42 mouse cellular contexts compared by ENCODE assay signal in the genomic region with DNA sequence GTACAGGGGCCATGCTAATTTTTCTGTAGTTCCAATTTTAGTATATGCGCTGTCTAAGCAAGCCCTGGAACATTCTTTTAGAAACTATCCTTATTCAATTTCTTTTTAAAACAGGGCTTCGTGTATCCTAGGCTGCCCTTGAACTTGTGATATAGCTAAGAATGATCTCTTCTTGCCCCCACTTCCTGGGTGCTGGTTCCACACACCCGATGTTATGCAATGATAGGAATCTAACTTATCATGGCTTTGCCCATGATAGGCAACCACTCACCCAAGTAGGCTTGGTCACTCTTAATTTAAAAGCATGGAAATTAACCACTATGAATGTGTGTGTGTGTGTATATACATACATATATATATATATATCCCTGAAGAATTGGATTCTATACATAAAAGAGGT. TPM values are rescaled to one million over a fixed set of nuclear protein-coding genes. Genes with fewer than 3 reads are reported as not detected.
"Had no signal": no experiment of that assay in that cellular context is flagged by ENCODE, and none has a peak within 500 bp of the region (broad histone marks: within the 10 kb centered on the region; RNA-seq: fewer than 3 reads in every experiment).

No protein-coding gene starts in this region.

- H3K9ac ChIP-seq: heart, embryonic 12.5 days; heart, embryonic 13.5 days; heart, embryonic 15.5 days; hindbrain, embryonic 12.5 days; hindbrain, embryonic 13.5 days; hindbrain, embryonic 14.5 days; hindbrain, embryonic 15.5 days; intestine, embryonic 15.5 days; kidney, embryonic 15.5 days had no signal

- H3K36me3 ChIP-seq: heart, embryonic 10.5 days; heart, embryonic 12.5 days; heart, embryonic 13.5 days; heart, embryonic 15.5 days; hindbrain, embryonic 10.5 days; hindbrain, embryonic 12.5 days; hindbrain, embryonic 13.5 days; hindbrain, embryonic 15.5 days; intestine, embryonic 15.5 days; kidney, embryonic 15.5 days had no signal

- H3K27ac ChIP-seq: heart, embryonic 10.5 days; heart, embryonic 13.5 days; heart, embryonic 15.5 days; hindbrain, embryonic 10.5 days; hindbrain, embryonic 12.5 days; hindbrain, embryonic 13.5 days; hindbrain, embryonic 14.5 days; hindbrain, embryonic 15.5 days; hindbrain, postnatal 0 days; intestine, embryonic 15.5 days; kidney, embryonic 15.5 days; kidney, postnatal 0 days had no signal

- H3K27me3 ChIP-seq: heart, embryonic 12.5 days; heart, embryonic 13.5 days; heart, embryonic 15.5 days; hindbrain, embryonic 12.5 days; hindbrain, embryonic 13.5 days; hindbrain, embryonic 15.5 days; intestine, embryonic 15.5 days; kidney, embryonic 15.5 days had no signal

- H3K4me3 ChIP-seq: heart, embryonic 10.5 days; heart, embryonic 12.5 days; heart, embryonic 13.5 days; heart, embryonic 15.5 days; hindbrain, embryonic 10.5 days; hindbrain, embryonic 12.5 days; hindbrain, embryonic 13.5 days; hindbrain, embryonic 15.5 days; intestine, embryonic 15.5 days; kidney, embryonic 15.5 days; layer of hippocampus, adult 2 months; left cerebral cortex, adult 2 months had no signal

- DNase-seq: heart, postnatal 10 days; heart, postnatal 14 days; heart, postnatal 36 days; heart, postnatal 4 days; kidney, adult 11 months; kidney, adult 18-20 months; kidney, adult 2 months; kidney, adult 8-10 months; kidney, adult 9 months; kidney, postnatal 10 days; kidney, postnatal 14 days; kidney, postnatal 25 days; kidney, postnatal 36 days; kidney, postnatal 4 days; layer of hippocampus, adult 9-11 months; layer of hippocampus, postnatal 36 days had no signal

- H3K4me2 ChIP-seq: heart, embryonic 12.5 days; heart, embryonic 13.5 days; heart, embryonic 15.5 days; hindbrain, embryonic 12.5 days; hindbrain, embryonic 13.5 days; hindbrain, embryonic 14.5 days; hindbrain, embryonic 15.5 days; intestine, embryonic 15.5 days; kidney, embryonic 15.5 days had no signal

- H3K4me1 ChIP-seq: hindbrain, embryonic 10.5 days; hindbrain, embryonic 12.5 days; hindbrain, embryonic 13.5 days; hindbrain, embryonic 15.5 days; intestine, embryonic 15.5 days had no signal

- H3K9me3 ChIP-seq: heart, embryonic 10.5 days; heart, embryonic 13.5 days; heart, embryonic 15.5 days; hindbrain, embryonic 10.5 days; hindbrain, embryonic 12.5 days; hindbrain, embryonic 13.5 days; hindbrain, embryonic 15.5 days; intestine, embryonic 15.5 days; kidney, embryonic 15.5 days had no signal

- ATAC-seq: hindbrain, embryonic 16.5 days; hindbrain, postnatal 0 days; inflammation-experienced regulatory T-cells, adult 6 months; intestine, embryonic 15.5 days; intestine, embryonic 16.5 days; intestine, postnatal 0 days had no signal

RNA-seq across cellular contexts. Expression of gene Gm9817, which starts 52.2 kb away (rescaled TPM):
- total RNA-seq: heart, postnatal 14 days; hematopoietic stem cell, adult 5-6 weeks; layer of hippocampus, adult 18-20 months; layer of hippocampus, adult 2 months; layer of hippocampus, adult 8-10 months; left cerebral cortex, adult 18-20 months; left cerebral cortex, adult 2 months had no signal
- polyA plus RNA-seq: heart, embryonic 10.5 days; hindbrain, embryonic 10.5 days; hindbrain, embryonic 11.5 days; hindbrain, embryonic 12.5 days; hindbrain, embryonic 14.5 days; intestine, embryonic 14.5 days; intestine, embryonic 15.5 days; intestine, embryonic 16.5 days; kidney, adult 2 months; kidney, embryonic 15.5 days; kidney, embryonic 16.5 days had no signal
